Comparison of ENCODE assay signal across 10 mouse cellular contexts in genomic region chr3:144628005-144628914, GRCm38 (mm10). TPM values are rescaled to one million over a fixed set of nuclear protein-coding genes. Genes with fewer than 3 reads are reported as not detected.
DNase-seq lines count a peak whose midpoint lies in the region; ATAC-seq and TF ChIP-seq lines count a peak whose summit lies in the region.
"Had no signal": no experiment of that assay in that cellular context is flagged by ENCODE, and none has a peak within 500 bp of the region (broad histone marks: within the 10 kb centered on the region; RNA-seq: fewer than 3 reads in every experiment).

No protein-coding gene starts in this region.

- no peaks in the 10 kb centered on the region for H3K27me3 ChIP-seq in liver, embryonic 12.5 days (replicated peaks)
- H3K27me3 ChIP-seq in stomach, embryonic 16.5 days (ENCODE audit: control insufficient read depth, insufficient read depth, low read length): no peaks in the 10 kb centered on the region
- H3K27me3 ChIP-seq in hindbrain, postnatal 0 days (ENCODE audit: insufficient read depth, low read length): no peaks in the 10 kb centered on the region

- peak overlapping the region; percentile 68 for H3K4me2 ChIP-seq in liver, embryonic 12.5 days
- H3K4me2 ChIP-seq in stomach, embryonic 16.5 days (ENCODE audit: low read depth, low read length): no peak overlapping the region
- H3K4me2 ChIP-seq in hindbrain, postnatal 0 days (ENCODE audit: low read depth, low read length): no peak overlapping the region
- H3K4me2 ChIP-seq: hindbrain, embryonic 14.5 days had no signal

- TF ChIP-seq CTCF in hindbrain, postnatal 0 days (IDR thresholded peaks at IDR 0.05; ENCODE audit: low read depth): no peak

- H3K4me1 ChIP-seq in liver, embryonic 12.5 days: peaks cover 33% of the 10 kb centered on the region
- H3K4me1 ChIP-seq in stomach, embryonic 16.5 days (ENCODE audit: control insufficient read depth, insufficient read depth, low read length): no peaks in the 10 kb centered on the region; the same call in 1 of the 2 replicates
- H3K4me1 ChIP-seq in hindbrain, postnatal 0 days (ENCODE audit: insufficient read depth, low read length): no peaks in the 10 kb centered on the region

- H3K4me3 ChIP-seq in liver, embryonic 12.5 days: peak overlapping the region; percentile 31
- H3K4me3 ChIP-seq in stomach, embryonic 16.5 days (replicated peaks; ENCODE audit: low read length): no peak overlapping the region
- no peak overlapping the region for H3K4me3 ChIP-seq in hindbrain, postnatal 0 days (ENCODE audit: low read length)

- 16% methylated on average over 11 of the region's 11 CpGs for WGBS in liver, embryonic 12.5 days (ENCODE audit: insufficient replicate concordance)
- 54% methylated on average over 11 of the region's 11 CpGs for WGBS in stomach, embryonic 16.5 days
- WGBS in hindbrain, postnatal 0 days: 80% methylated on average over 11 of the region's 11 CpGs

- peak overlapping the region; percentile 99 for H3K27ac ChIP-seq in liver, embryonic 12.5 days
- H3K27ac ChIP-seq in stomach, embryonic 16.5 days (ENCODE audit: low read length): no peak overlapping the region
- H3K27ac ChIP-seq in hindbrain, postnatal 0 days: no peak overlapping the region
- H3K27ac ChIP-seq: hindbrain, embryonic 14.5 days had no signal

- peak; percentile 99 for ATAC-seq in liver, embryonic 12.5 days
- ATAC-seq in stomach, embryonic 16.5 days (ENCODE audit: insufficient read depth, low FRiP score): peak; percentile 68
- no peak for ATAC-seq in hindbrain, postnatal 0 days

- H3K36me3 ChIP-seq in liver, embryonic 12.5 days: no peaks in the 10 kb centered on the region
- no peaks in the 10 kb centered on the region for H3K36me3 ChIP-seq in stomach, embryonic 16.5 days (ENCODE audit: control insufficient read depth, insufficient read depth, low read length)
- no peaks in the 10 kb centered on the region for H3K36me3 ChIP-seq in hindbrain, postnatal 0 days (ENCODE audit: insufficient read depth, low read length)

- peak overlapping the region; percentile 68 for H3K9ac ChIP-seq in liver, embryonic 12.5 days
- H3K9ac ChIP-seq in stomach, embryonic 16.5 days (ENCODE audit: low read length): no peak overlapping the region
- H3K9ac ChIP-seq in hindbrain, postnatal 0 days (replicated peaks; ENCODE audit: low read length): no peak overlapping the region
- H3K9ac ChIP-seq: hindbrain, embryonic 14.5 days had no signal

- H3K9me3 ChIP-seq in liver, embryonic 12.5 days (replicated peaks): no peaks in the 10 kb centered on the region; the same call in 1 of the 2 replicates
- no peaks in the 10 kb centered on the region for H3K9me3 ChIP-seq in stomach, embryonic 16.5 days (replicated peaks; ENCODE audit: control insufficient read depth, low read length)
- no peaks in the 10 kb centered on the region for H3K9me3 ChIP-seq in hindbrain, postnatal 0 days (ENCODE audit: low read length)

- peak; percentile 57 for DNase-seq in spleen, adult 12 weeks (ENCODE audit: low spot score)
- DNase-seq in spleen, adult 18-20 months: no peak
- peak; percentile 62 for DNase-seq in c-Kit-positive CD71-negative TER-119-negative erythroid progenitor cells, embryonic 14.5 days (ENCODE audit: low read depth)
- no peak for DNase-seq in kidney, postnatal 36 days
- no peak for DNase-seq in hindbrain, postnatal 0 days (ENCODE audit: low spot score)
- DNase-seq in cerebellum, adult 9-11 months: no peak
- DNase-seq: embryo, embryonic 11 days had no signal

RNA-seq across cellular contexts. Expression of gene Selenof, which starts 58.2 kb away (rescaled TPM):
- polyA plus RNA-seq in liver, embryonic 12.5 days (2016; fragmentation: Nextera tagmentation; extraction: Ambion mirVana): 307 and 317 TPM in 2 replicates
- polyA plus RNA-seq in stomach, embryonic 16.5 days (2015; fragmentation: Nextera tagmentation; extraction: Ambion mirVana): 610 and 622 TPM in 2 replicates
- 210 and 211 TPM in 2 replicates for total RNA-seq in hindbrain, postnatal 0 days (2014; rRNA removed)
- 686 and 693 TPM in 2 replicates for polyA plus RNA-seq in hindbrain, postnatal 0 days (2015; fragmentation: Nextera tagmentation; extraction: Ambion mirVana)

RNA-seq across cellular contexts. Expression of gene Hs2st1, which starts 58.3 kb away (rescaled TPM):
- 6.0 and 6.3 TPM in 2 replicates for polyA plus RNA-seq in liver, embryonic 12.5 days (2016; fragmentation: Nextera tagmentation; extraction: Ambion mirVana)
- 8.2 and 10.5 TPM in 2 replicates for polyA plus RNA-seq in stomach, embryonic 16.5 days (2015; fragmentation: Nextera tagmentation; extraction: Ambion mirVana)
- total RNA-seq in hindbrain, postnatal 0 days (2014; rRNA removed): 38.8 and 39.2 TPM in 2 replicates
- polyA plus RNA-seq in hindbrain, postnatal 0 days (2015; fragmentation: Nextera tagmentation; extraction: Ambion mirVana): 11.0 and 11.1 TPM in 2 replicates

Comparison
In these comparisons a context has a peak if more than half of its experiments do, and no peak if none do; other contexts are left out.
1. DNase-seq: peak in spleen, adult 12 weeks (single experiment) and c-Kit-positive CD71-negative TER-119-negative erythroid progenitor cells, embryonic 14.5 days (single experiment); none in spleen, adult 18-20 months (0 of 2), kidney, postnatal 36 days (0 of 2), hindbrain, postnatal 0 days (single experiment) and cerebellum, adult 9-11 months (single experiment).